Mouse (Mus musculus) G1E (cell line): ENCODE measurements at regions not wholly inside any gene's neighbourhood (a gene's known extent, or its start where the extent isn't known, plus 50 kb on each side); places are given as distances from the start of the nearest gene placed in this dataset.

Source experiments
- CTCF ChIP-seq: IDR thresholded peaks from 2 replicates; pipeline ENCODE4 v1.5.1; 2012; ENCODE audit warnings: low read depth, low read length, inconsistent platforms, mixed read lengths
- GATA1 ChIP-seq: IDR thresholded peaks from 2 replicates; pipeline ENCODE4 v1.6.1; 2012; ENCODE audit warnings: borderline replicate concordance, low read length, inconsistent platforms, mixed read lengths

- TF ChIP-seq GATA1 = no peak
- TF ChIP-seq CTCF = no peak
These were observed 403.7 kb upstream of the Nr5a2 start for GRCm38 (mm10) chr1:137363969-137364368.
